Mouse (Mus musculus) erythroblast, embryonic 14.5 days (primary cell): ENCODE measurements around the gene Fbxw9. TPM values are rescaled to one million over a fixed set of nuclear protein-coding genes. Genes with fewer than 3 reads are reported as not detected.

Experiments
- H3K27me3 ChIP-seq: 2 replicates; pipeline ENCODE4 v1.6.1; 2012; ENCODE audit warnings: inconsistent platforms; ENCODE audit not compliant: control insufficient read depth
- H3K36me3 ChIP-seq: 2 replicates; pipeline ENCODE4 v1.6.1; 2012; ENCODE audit warnings: mild to moderate bottlenecking, inconsistent platforms; ENCODE audit not compliant: control insufficient read depth
- H3K4me1 ChIP-seq: 2 replicates; pipeline ENCODE4 v1.6.1; 2012; ENCODE audit warnings: inconsistent platforms; ENCODE audit not compliant: control insufficient read depth
- H3K4me3 ChIP-seq: replicated peaks from 2 replicates; pipeline ENCODE3; 2012; ENCODE audit warnings: moderate library complexity, mild to moderate bottlenecking, inconsistent platforms
- H3K9me3 ChIP-seq: 2 replicates; pipeline ENCODE4 v1.6.1; 2012; ENCODE audit warnings: low read length, inconsistent platforms, mixed read lengths; ENCODE audit not compliant: control insufficient read depth
- GATA1 ChIP-seq: IDR thresholded peaks from 2 replicates; pipeline ENCODE4 v1.6.1; 2012; ENCODE audit warnings: low read length, inconsistent platforms, mixed read lengths
- TAL1 ChIP-seq: IDR thresholded peaks from 3 replicates; pipeline ENCODE4 v1.6.1; 2012; ENCODE audit warnings: low read length, inconsistent platforms, mixed read lengths
- polyA plus RNA-seq: library from polyadenylated mRNA; stranded (reverse); fragments of >175 nt; gene quantifications from 2 replicates; pipeline ENCODE4 v1.2.3, GENCODE M21; 2012

The Fbxw9 gene
- polyA plus RNA-seq, 1 experiment = 0.54 TPM

GRCm38 (mm10) chr8:85065213-85065612 is 5.4 kb downstream of the Fbxw9 start:
- TF ChIP-seq TAL1 = no peak
- no peak for TF ChIP-seq GATA1
- no peaks in the 10 kb centered on the region for H3K9me3 ChIP-seq
- H3K4me1 ChIP-seq = peaks cover 6% of the 10 kb centered on the region
- H3K36me3 ChIP-seq = peaks cover 15% of the 10 kb centered on the region
- H3K4me3 ChIP-seq = no peak overlapping the region
- peaks cover 2% of the 10 kb centered on the region for H3K27me3 ChIP-seq

- peaks cover 13% of the 10 kb centered on the region for H3K4me1 ChIP-seq
- peaks cover 18% of the 10 kb centered on the region for H3K36me3 ChIP-seq
- no peaks in the 10 kb centered on the region for H3K27me3 ChIP-seq
- no peaks in the 10 kb centered on the region for H3K9me3 ChIP-seq
- no peak for TF ChIP-seq TAL1
- TF ChIP-seq GATA1 = no peak
- no peak overlapping the region for H3K4me3 ChIP-seq
Measured at GRCm38 (mm10) chr8:85067155-85067554, 7.3 kb downstream of the Fbxw9 start.

- Histone ChIP-seq H3K4me1 (peaks cover 19% of the 10 kb centered on the region), H3K36me3 (peaks cover 19% of the 10 kb centered on the region), H3K9me3 (no peaks in the 10 kb centered on the region), H3K27me3 (no peaks in the 10 kb centered on the region), H3K4me3 (no peak within 1 kb of the TSS)
- TF ChIP-seq TAL1 (no peak), GATA1 (no peak)
Measured at GRCm38 (mm10) chr8:85067982-85068381, 8.1 kb downstream of the Fbxw9 start, which contains the start of gene Gm5741. TSS of gene Gm5741 (minus strand) at chr8:85067982.

GRCm38 (mm10) chr8:85071041-85071440 is 11.2 kb downstream of the Fbxw9 start:
- no peaks in the 10 kb centered on the region for H3K27me3 ChIP-seq
- peak overlapping the region; percentile 80 for H3K4me3 ChIP-seq
- H3K9me3 ChIP-seq = no peaks in the 10 kb centered on the region
- H3K4me1 ChIP-seq = peaks cover 49% of the 10 kb centered on the region
- no peak for TF ChIP-seq GATA1
- no peak for TF ChIP-seq TAL1
- peaks cover 45% of the 10 kb centered on the region for H3K36me3 ChIP-seq

- H3K36me3 ChIP-seq = peaks cover 47% of the 10 kb centered on the region
- H3K27me3 ChIP-seq = no peaks in the 10 kb centered on the region
- no peaks in the 10 kb centered on the region for H3K9me3 ChIP-seq
- peaks cover 55% of the 10 kb centered on the region for H3K4me1 ChIP-seq
- TF ChIP-seq GATA1 = no peak
- no peak for TF ChIP-seq TAL1
- peak within 1 kb of the TSS; percentile 80 for H3K4me3 ChIP-seq
Measured at GRCm38 (mm10) chr8:85071514-85072281, 11.8 kb downstream of the Fbxw9 start, which contains the start of gene Dhps. TSS of gene Dhps (plus strand) at chr8:85071757.

- Histone ChIP-seq H3K4me3 (peak overlapping the region; percentile 80), H3K27me3 (no peaks in the 10 kb centered on the region), H3K9me3 (no peaks in the 10 kb centered on the region), H3K36me3 (peaks cover 46% of the 10 kb centered on the region), H3K4me1 (peaks cover 59% of the 10 kb centered on the region)
- no peak for TF ChIP-seq TAL1
- no peak for TF ChIP-seq GATA1
Measured at GRCm38 (mm10) chr8:85072364-85072929, 12.6 kb downstream of the Fbxw9 start.

- H3K4me1 ChIP-seq = peaks cover 59% of the 10 kb centered on the region
- peaks cover 49% of the 10 kb centered on the region for H3K36me3 ChIP-seq
- TF ChIP-seq TAL1 (no peak), GATA1 (no peak)
- H3K27me3 ChIP-seq = no peaks in the 10 kb centered on the region
- peak overlapping the region; percentile 2 for H3K4me3 ChIP-seq
- no peaks in the 10 kb centered on the region for H3K9me3 ChIP-seq
Measured at GRCm38 (mm10) chr8:85073041-85073612, 13.3 kb downstream of the Fbxw9 start.

- Histone ChIP-seq H3K36me3 (peaks cover 59% of the 10 kb centered on the region), H3K4me1 (peaks cover 66% of the 10 kb centered on the region), H3K4me3 (no peak overlapping the region), H3K27me3 (no peaks in the 10 kb centered on the region), H3K9me3 (no peaks in the 10 kb centered on the region)
- TF ChIP-seq TAL1 = no peak
- TF ChIP-seq GATA1 = no peak
Measured at GRCm38 (mm10) chr8:85074167-85074566, 14.3 kb downstream of the Fbxw9 start.

- peaks cover 70% of the 10 kb centered on the region for H3K4me1 ChIP-seq
Measured at GRCm38 (mm10) chr8:85074617-85075016, 14.8 kb downstream of the Fbxw9 start.

More at GRCm38 (mm10) chr8:85074617-85075016, 14.8 kb downstream of the Fbxw9 start:
- H3K9me3 ChIP-seq = no peaks in the 10 kb centered on the region
- no peak overlapping the region for H3K4me3 ChIP-seq
- no peak for TF ChIP-seq TAL1
- TF ChIP-seq GATA1 = no peak
- H3K27me3 ChIP-seq = no peaks in the 10 kb centered on the region
- peaks cover 63% of the 10 kb centered on the region for H3K36me3 ChIP-seq
